Mouse (Mus musculus) testis, adult 2 months (tissue): ENCODE data around the gene Gramd4. TPM values are rescaled to one million over a fixed set of nuclear protein-coding genes. Genes with fewer than 3 reads are reported as not detected.

ENCODE experiments used
- H3K27ac ChIP-seq: fragments of 200-500 bp; 2 replicates; pipeline ENCODE4 v1.5.1; 2012; ENCODE audit warnings: low read depth, low read length; ENCODE audit not compliant: control insufficient read depth, insufficient read depth
- H3K27me3 ChIP-seq: fragments of 200-500 bp; 2 replicates; pipeline ENCODE4 v1.6.1; 2012; ENCODE audit warnings: mild to moderate bottlenecking, low read length, moderate library complexity; ENCODE audit not compliant: control insufficient read depth, insufficient read depth
- H3K36me3 ChIP-seq: fragments of 200-500 bp; 2 replicates; pipeline ENCODE4 v1.6.1; 2012; ENCODE audit warnings: mild to moderate bottlenecking, low read length; ENCODE audit not compliant: control insufficient read depth, insufficient read depth
- H3K4me1 ChIP-seq: fragments of 200-500 bp; 2 replicates; pipeline ENCODE4 v1.6.1; 2012; ENCODE audit warnings: low read length; ENCODE audit not compliant: control insufficient read depth, insufficient read depth
- H3K4me3 ChIP-seq: fragments of 200-500 bp; 2 replicates; pipeline ENCODE4 v1.5.1; 2012; ENCODE audit warnings: low read depth, mild to moderate bottlenecking, low read length, moderate library complexity, mixed read lengths; ENCODE audit not compliant: control insufficient read depth
- CTCF ChIP-seq: fragments of 200-500 bp; IDR thresholded peaks from 2 replicates; pipeline ENCODE4 v1.5.1; 2012; ENCODE audit warnings: low read depth, mild to moderate bottlenecking, inconsistent platforms, low read length, moderate library complexity; ENCODE audit not compliant: control insufficient read depth, insufficient read depth, insufficient replicate concordance
- POLR2A ChIP-seq: fragments of 200-500 bp; IDR thresholded peaks from 2 replicates; pipeline ENCODE4 v1.6.1; 2012; ENCODE audit warnings: low read depth, mild to moderate bottlenecking, inconsistent platforms, low read length, moderate library complexity; ENCODE audit not compliant: control insufficient read depth
- polyA plus RNA-seq: library from polyadenylated mRNA; depleted of rRNA; stranded (reverse); fragments of >200 nt; gene quantifications from 2 replicates; pipeline ENCODE4 v1.2.3, GENCODE M21; 2012

Gramd4 gene
- polyA plus RNA-seq, 1 experiment, result 1.6 TPM

DNA sequence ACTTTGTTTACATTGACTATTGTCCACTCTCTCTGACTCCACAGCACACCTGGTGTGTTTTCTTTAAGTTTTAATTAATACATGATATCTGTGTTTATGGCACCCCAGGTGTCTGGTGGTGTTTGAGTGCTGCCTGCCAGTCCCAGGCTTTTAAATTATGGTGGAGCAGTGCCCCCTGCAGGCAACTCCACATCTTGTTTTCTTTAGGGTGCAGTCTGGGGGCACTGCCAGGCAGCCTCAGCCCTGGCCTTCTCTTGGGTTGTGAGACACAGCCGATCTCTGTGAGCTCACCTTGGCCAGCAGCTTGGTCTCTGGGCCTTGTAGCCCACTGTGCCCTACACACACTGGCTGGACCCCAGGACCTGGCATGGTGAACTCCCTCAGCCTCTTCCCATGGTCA lies 66.9 kb downstream of the Gramd4 start:
- Histone ChIP-seq H3K4me3 (no peak overlapping the region), H3K4me1 (no peaks in the 10 kb centered on the region), H3K27me3 (no peaks in the 10 kb centered on the region), H3K27ac (no peak overlapping the region), H3K36me3 (no peaks in the 10 kb centered on the region)
- TF ChIP-seq POLR2A, result no peak
- TF ChIP-seq CTCF, result peak; percentile 37; the same call in 1 of the 2 replicates

DNA sequence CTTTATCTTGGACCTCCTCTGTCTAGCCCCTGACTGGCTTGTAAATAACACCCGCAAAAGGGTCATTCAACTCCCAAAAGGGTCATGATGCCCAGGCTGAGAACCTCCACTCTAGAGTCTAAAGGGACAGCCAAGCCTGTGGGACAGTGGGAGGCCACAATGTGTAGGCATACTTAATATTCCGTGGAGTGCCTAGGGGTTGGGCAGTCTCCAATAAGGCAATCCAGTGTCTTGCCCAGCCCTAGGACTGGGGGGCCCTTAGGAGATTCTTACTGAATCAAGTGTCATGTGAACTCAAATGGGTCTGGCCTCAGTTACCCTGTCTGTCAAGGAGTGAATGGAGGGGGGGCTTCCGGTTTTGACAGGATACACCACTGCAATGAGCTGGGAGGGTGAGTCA lies 71.5 kb downstream of the Gramd4 start:
- Histone ChIP-seq H3K27me3 (no peaks in the 10 kb centered on the region), H3K4me3 (no peak overlapping the region), H3K36me3 (no peaks in the 10 kb centered on the region), H3K27ac (no peak overlapping the region), H3K4me1 (no peaks in the 10 kb centered on the region)
- TF ChIP-seq CTCF (no peak), POLR2A (no peak)

GRCm38 (mm10) chr15:86130657-86131056 lies 73.2 kb downstream of the Gramd4 start:
- TF ChIP-seq POLR2A, result no peak
- no peak for TF ChIP-seq CTCF
- Histone ChIP-seq H3K36me3 (no peaks in the 10 kb centered on the region), H3K4me3 (no peak overlapping the region), H3K27me3 (no peaks in the 10 kb centered on the region), H3K27ac (no peak overlapping the region), H3K4me1 (no peaks in the 10 kb centered on the region)

- H3K36me3 ChIP-seq, result no peaks in the 10 kb centered on the region
- H3K27ac ChIP-seq, result no peak overlapping the region
- no peaks in the 10 kb centered on the region for H3K4me1 ChIP-seq
- H3K27me3 ChIP-seq, result no peaks in the 10 kb centered on the region
- no peak overlapping the region for H3K4me3 ChIP-seq
- TF ChIP-seq CTCF, result peak; percentile 69; the same call in 1 of the 2 replicates
- no peak for TF ChIP-seq POLR2A
These were observed 77.7 kb downstream of the Gramd4 start for GRCm38 (mm10) chr15:86134941-86135783.

- no peaks in the 10 kb centered on the region for H3K36me3 ChIP-seq
- no peak overlapping the region for H3K27ac ChIP-seq
- H3K4me1 ChIP-seq, result no peaks in the 10 kb centered on the region
- peak; percentile 54; the same call in 1 of the 2 replicates for TF ChIP-seq CTCF
- no peak for TF ChIP-seq POLR2A
- no peaks in the 10 kb centered on the region for H3K27me3 ChIP-seq
- H3K4me3 ChIP-seq, result no peak overlapping the region
These were observed 80.1 kb downstream of the Gramd4 start for GRCm38 (mm10) chr15:86137638-86138037.

GRCm38 (mm10) chr15:86140323-86140722 lies 82.8 kb downstream of the Gramd4 start:
- Histone ChIP-seq H3K27ac (no peak overlapping the region), H3K36me3 (no peaks in the 10 kb centered on the region), H3K4me3 (no peak overlapping the region), H3K4me1 (no peaks in the 10 kb centered on the region), H3K27me3 (no peaks in the 10 kb centered on the region)
- TF ChIP-seq POLR2A (no peak), CTCF (peak; percentile 86)

DNA sequence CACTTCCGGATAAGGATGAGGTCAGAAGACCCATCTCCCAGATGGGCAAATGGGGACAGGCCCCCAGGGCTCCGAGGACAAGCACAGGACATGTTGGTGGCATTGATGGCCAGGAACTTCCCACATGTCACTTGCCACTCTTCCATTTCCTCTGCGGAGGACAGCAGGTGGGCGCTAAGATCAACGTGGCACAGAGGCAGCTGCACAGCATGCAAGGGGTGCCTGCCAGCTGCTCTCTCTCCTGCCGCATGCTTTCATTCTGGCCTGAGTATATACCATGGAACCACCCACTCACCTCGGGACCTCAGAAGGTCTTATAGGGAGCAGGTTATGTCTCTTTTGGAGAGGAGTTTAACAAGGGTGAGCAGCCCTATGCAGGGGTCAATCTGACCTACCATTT lies 87.1 kb downstream of the Gramd4 start:
- H3K27me3 ChIP-seq, result no peaks in the 10 kb centered on the region
- no peaks in the 10 kb centered on the region for H3K4me1 ChIP-seq
- H3K4me3 ChIP-seq, result no peak overlapping the region
- no peak for TF ChIP-seq CTCF
- TF ChIP-seq POLR2A, result no peak
- H3K36me3 ChIP-seq, result no peaks in the 10 kb centered on the region; the same call in 1 of the 2 replicates
- H3K27ac ChIP-seq, result no peak overlapping the region
